Mouse (Mus musculus) lung, embryonic 14.5 days (tissue): ENCODE data around the gene L3hypdh. TPM values are rescaled to one million over a fixed set of nuclear protein-coding genes. Genes with fewer than 3 reads are reported as not detected.

Experiments
- ATAC-seq: fragments of 200-750 bp; cut with Nextera tagmentation; 2 replicates; pipeline ENCODE4 v1.8.0; 2017; ENCODE audit warnings: mild to moderate bottlenecking, moderate TSS enrichment, moderate library complexity; ENCODE audit not compliant: insufficient read depth
- DNase-seq: peaks from one replicate; pipeline ENCODE4 v3.0.0-alpha.2; 2015
- H3K27ac ChIP-seq: fragments of 300-500 bp; sonication (generic); 2 replicates; pipeline ENCODE4 v1.5.1; 2014; ENCODE audit warnings: low read depth, mild to moderate bottlenecking, moderate library complexity
- H3K27me3 ChIP-seq: fragments of 300-500 bp; sonication (generic); 2 replicates; pipeline ENCODE4 v1.6.1; 2014; ENCODE audit warnings: low read length, control low read depth; ENCODE audit not compliant: insufficient read depth
- H3K36me3 ChIP-seq: fragments of 300-500 bp; sonication (generic); 2 replicates; pipeline ENCODE4 v1.6.1; 2014; ENCODE audit warnings: control low read depth; ENCODE audit not compliant: insufficient read depth
- H3K4me1 ChIP-seq: fragments of 300-500 bp; sonication (generic); 2 replicates; pipeline ENCODE4 v1.6.1; 2014; ENCODE audit warnings: antibody characterized with exemption, control low read depth; ENCODE audit not compliant: insufficient read depth
- H3K4me2 ChIP-seq: fragments of 300-500 bp; sonication (generic); 2 replicates; pipeline ENCODE4 v1.6.1; 2014; ENCODE audit warnings: mild to moderate bottlenecking
- H3K4me3 ChIP-seq: fragments of 300-500 bp; sonication (generic); 2 replicates; pipeline ENCODE4 v1.5.1; 2014; ENCODE audit warnings: low read depth, low read length
- H3K9ac ChIP-seq: fragments of 300-500 bp; sonication (generic); 2 replicates; pipeline ENCODE4 v1.6.1; 2014
- H3K9me3 ChIP-seq: fragments of 300-500 bp; sonication (generic); 2 replicates; pipeline ENCODE4 v1.6.1; 2016; ENCODE audit warnings: low read depth, low read length, control low read depth
- CTCF ChIP-seq: IDR thresholded peaks from 2 replicates; pipeline ENCODE4 v1.5.1; 2016; ENCODE audit warnings: antibody characterized with exemption, low read depth
- WGBS: fragments of 180-500 bp; shearing (Covaris S2); extraction: QIAGEN DNeasy Blood & Tissue Kit; methylation state at CpG from one replicate; pipeline ENCODE4 v1.1.7; 2014; 5-methylcytosine and 5-hydroxymethylcytosine counted together
- polyA plus RNA-seq: library from polyadenylated mRNA; unstranded; fragments of >200 nt; fragmentation: Nextera tagmentation; extraction: Ambion mirVana; gene quantifications from 2 replicates; pipeline ENCODE4 v1.2.1, GENCODE M21; 2014

The L3hypdh gene
- polyA plus RNA-seq, 1 experiment from 2014 or later = 25.2 TPM

DNA sequence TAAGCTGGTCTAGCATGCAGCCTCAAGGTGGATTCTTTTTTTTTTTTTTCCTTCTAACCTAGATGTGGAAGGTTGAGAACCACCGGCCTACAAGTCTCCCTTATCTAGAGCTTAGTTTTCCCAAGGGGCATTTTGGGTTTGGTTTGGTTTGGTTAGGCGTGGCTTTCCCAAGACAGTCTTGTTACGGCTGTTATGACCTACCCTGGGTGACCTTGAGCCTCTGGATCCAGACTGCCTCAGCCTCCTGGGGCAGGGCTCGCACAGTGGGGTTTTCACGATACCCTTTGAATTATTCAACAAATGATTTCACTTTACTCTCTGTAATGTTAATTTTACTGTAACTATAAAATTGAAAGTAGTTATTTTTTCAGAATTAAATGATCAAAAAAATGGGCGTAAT lies 17.5 kb upstream of the L3hypdh start:
- DNase-seq (no peak), ATAC-seq (no peak)
- Histone ChIP-seq H3K27ac (no peak overlapping the region), H3K27me3 (no peaks in the 10 kb centered on the region), H3K4me3 (no peak overlapping the region), H3K9ac (no peak overlapping the region), H3K4me2 (no peak overlapping the region), H3K36me3 (peaks cover 5% of the 10 kb centered on the region; the same call in 1 of the 2 replicates), H3K9me3 (no peaks in the 10 kb centered on the region), H3K4me1 (no peaks in the 10 kb centered on the region)
- 81% methylated on average over 6 of the region's 6 CpGs for WGBS
- no peak for TF ChIP-seq CTCF

GRCm38 (mm10) chr12:72096966-72097365 lies 11.7 kb upstream of the L3hypdh start:
- Histone ChIP-seq H3K36me3 (peaks cover 58% of the 10 kb centered on the region), H3K4me3 (no peak overlapping the region), H3K9me3 (no peaks in the 10 kb centered on the region), H3K9ac (no peak overlapping the region), H3K4me2 (no peak overlapping the region), H3K27ac (no peak overlapping the region), H3K4me1 (no peaks in the 10 kb centered on the region), H3K27me3 (no peaks in the 10 kb centered on the region)
- ATAC-seq (no peak), DNase-seq (no peak)
- WGBS = 93% methylated on average over 8 of the region's 8 CpGs
- no peak for TF ChIP-seq CTCF

DNA sequence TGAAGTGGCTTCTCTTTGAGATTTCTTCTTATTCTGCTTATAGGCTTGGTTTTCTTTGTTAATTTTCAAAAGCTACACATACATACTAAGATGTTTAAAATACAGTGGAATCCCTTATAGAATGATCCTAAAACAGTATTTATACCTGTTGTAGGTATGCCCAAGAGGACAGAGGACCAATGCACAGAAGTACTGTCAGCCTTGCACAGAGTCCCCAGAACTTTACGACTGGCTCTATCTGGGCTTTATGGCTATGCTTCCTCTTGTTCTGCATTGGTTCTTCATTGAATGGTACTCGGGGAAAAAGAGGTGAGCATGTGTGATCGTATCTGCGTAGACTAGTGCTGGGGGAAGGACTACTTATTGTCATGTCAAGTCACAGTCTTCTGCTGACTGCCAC lies 4.6 kb upstream of the L3hypdh start:
- Histone ChIP-seq H3K4me2 (no peak overlapping the region), H3K4me1 (peaks cover 5% of the 10 kb centered on the region), H3K27ac (no peak overlapping the region), H3K36me3 (peaks cover 46% of the 10 kb centered on the region), H3K4me3 (no peak overlapping the region), H3K27me3 (no peaks in the 10 kb centered on the region), H3K9me3 (no peaks in the 10 kb centered on the region), H3K9ac (no peak overlapping the region)
- DNase-seq (no peak), ATAC-seq (no peak)
- no peak for TF ChIP-seq CTCF
- WGBS = 92% methylated on average over 4 of the region's 4 CpGs

DNA sequence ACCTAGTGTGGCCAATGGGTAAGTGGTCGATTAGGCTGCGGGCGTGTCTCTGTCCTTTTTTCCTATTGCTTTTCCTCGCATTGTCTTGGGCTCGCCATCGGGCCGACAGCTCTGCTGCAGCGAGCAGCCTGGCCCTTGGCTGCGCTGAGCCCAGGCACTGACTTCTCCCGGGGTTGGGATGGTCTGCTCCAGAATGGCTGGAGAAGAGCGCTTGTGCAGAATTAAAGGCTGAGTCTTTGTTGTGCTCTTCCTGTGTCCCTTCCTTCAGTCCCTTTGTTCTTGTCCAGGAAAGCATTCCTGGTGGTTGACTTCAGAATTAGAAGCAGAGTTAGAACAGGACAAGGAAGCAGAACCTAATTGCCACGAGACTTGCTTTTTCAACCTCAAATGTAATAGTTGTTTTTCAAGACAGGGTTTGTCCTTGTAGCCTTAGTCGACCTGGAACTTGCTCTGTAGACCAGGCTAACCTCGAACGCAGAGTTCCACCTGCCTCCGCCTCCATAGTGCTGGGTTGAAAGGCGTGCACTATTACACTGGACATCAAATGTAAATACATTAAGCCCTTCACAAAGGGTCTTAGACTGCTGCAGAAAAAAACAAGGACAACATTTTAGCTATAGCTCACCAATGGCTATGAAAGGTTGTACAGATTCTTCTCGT lies 1.1 kb upstream of the L3hypdh start:
- no peaks in the 10 kb centered on the region for H3K9me3 ChIP-seq
- H3K27me3 ChIP-seq = no peaks in the 10 kb centered on the region
- no peak for ATAC-seq
- peaks cover 5% of the 10 kb centered on the region for H3K4me1 ChIP-seq
- peak overlapping the region; percentile 74 for H3K9ac ChIP-seq
- 1% methylated on average over 18 of the region's 18 CpGs for WGBS
- no peak for TF ChIP-seq CTCF
- peak overlapping the region; percentile 75 for H3K4me2 ChIP-seq
- H3K27ac ChIP-seq = peak overlapping the region; percentile 95
- DNase-seq = no peak
- peaks cover 11% of the 10 kb centered on the region; the same call in 1 of the 2 replicates for H3K36me3 ChIP-seq
- H3K4me3 ChIP-seq = peak overlapping the region; percentile 64

DNA sequence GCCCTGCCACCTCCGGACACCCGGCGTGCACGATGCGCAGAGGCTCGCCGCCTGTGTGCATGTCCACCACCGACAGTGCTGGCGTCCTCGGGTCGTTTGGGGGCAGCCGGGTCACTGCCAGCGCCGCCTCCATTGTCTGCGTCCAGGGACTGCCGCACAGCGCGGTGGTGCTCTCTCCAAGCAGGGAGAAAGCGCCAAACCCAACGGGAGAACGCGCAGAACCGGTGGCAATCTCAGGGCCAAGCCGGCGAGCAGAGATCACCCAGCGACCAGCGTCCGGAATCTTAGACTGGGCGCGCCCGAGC lies 263 bp downstream of the L3hypdh start:
- Histone ChIP-seq H3K36me3 (no peaks in the 10 kb centered on the region), H3K27me3 (no peaks in the 10 kb centered on the region), H3K4me2 (peak overlapping the region; percentile 89), H3K9ac (peak overlapping the region; percentile 77), H3K4me3 (peak overlapping the region; percentile 64), H3K9me3 (no peaks in the 10 kb centered on the region), H3K27ac (peak overlapping the region; percentile 88), H3K4me1 (peaks cover 5% of the 10 kb centered on the region)
- ATAC-seq (peak; percentile 48; the same call in 1 of the 2 replicates), DNase-seq (no peak)
- no peak for TF ChIP-seq CTCF
- 0% methylated on average over 31 of the region's 31 CpGs for WGBS

DNA sequence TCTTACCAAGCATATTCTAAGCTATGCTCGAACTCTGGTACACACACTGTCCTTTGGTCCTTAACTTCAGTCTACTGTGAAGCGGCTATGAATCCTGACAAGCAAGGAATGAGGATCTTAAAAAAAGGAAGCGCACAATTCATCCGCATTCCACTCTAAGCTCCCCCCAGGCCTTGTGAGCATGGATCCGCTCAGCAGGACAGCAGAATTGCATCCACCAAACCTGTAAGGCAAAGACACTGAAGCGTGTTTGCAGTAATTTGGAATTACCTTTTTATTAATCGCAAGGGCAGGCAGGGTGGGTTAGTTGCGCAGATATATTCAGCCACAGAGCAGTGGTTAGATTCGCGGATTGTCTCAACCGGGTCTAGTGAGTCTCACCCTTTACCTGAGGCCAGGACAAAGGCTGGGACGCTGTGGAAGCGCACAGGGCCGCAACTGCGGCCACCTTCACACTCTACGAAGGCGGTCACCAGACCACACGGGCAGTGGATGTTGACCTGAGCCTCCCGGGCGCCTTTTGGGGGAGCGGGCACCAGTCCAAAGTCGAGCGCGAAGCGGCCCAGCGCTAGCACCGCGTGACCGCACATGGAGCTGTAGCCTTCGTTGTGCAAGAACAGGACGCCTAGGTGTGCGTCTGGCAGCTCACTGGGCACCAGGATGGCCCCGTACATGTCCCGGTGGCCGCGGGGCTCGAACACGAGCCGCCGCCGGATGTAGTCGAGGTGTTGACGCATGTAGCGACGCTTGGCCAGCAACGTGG lies 797 bp downstream of the L3hypdh start:
- Histone ChIP-seq H3K4me3 (peak overlapping the region; percentile 64), H3K27ac (peak overlapping the region; percentile 88), H3K27me3 (no peaks in the 10 kb centered on the region), H3K36me3 (no peaks in the 10 kb centered on the region), H3K9me3 (no peaks in the 10 kb centered on the region), H3K4me1 (peaks cover 5% of the 10 kb centered on the region), H3K9ac (peak overlapping the region; percentile 77), H3K4me2 (peak overlapping the region; percentile 89)
- DNase-seq (peak; percentile 72), ATAC-seq (peak; percentile 14; the same call in 1 of the 2 replicates)
- 2% methylated on average over 46 of the region's 46 CpGs for WGBS
- TF ChIP-seq CTCF = no peak

DNA sequence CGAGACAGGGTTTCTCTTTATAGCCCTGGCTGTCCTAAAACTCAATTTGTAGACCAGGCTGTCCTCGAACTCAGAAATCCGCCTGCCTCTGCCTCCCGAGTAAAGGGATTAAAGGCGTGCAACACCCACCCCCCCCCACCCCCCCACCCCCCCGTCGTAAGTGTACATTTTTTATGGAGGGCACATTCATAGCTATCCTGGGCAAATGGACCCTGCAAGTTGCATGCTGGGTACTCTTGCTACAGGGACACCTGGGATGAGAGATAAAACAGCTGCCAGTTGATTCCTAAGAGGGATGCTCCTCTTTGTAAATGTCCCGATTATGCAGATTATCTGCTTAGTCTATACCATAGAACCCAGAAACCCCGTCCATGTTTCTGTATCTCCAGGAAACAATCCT lies 2.0 kb downstream of the L3hypdh start:
- peak; percentile 6 for DNase-seq
- Histone ChIP-seq H3K27me3 (no peaks in the 10 kb centered on the region), H3K4me2 (peak overlapping the region; percentile 43; the same call in 1 of the 2 replicates), H3K9ac (no peak overlapping the region), H3K4me3 (no peak overlapping the region), H3K9me3 (no peaks in the 10 kb centered on the region), H3K36me3 (no peaks in the 10 kb centered on the region), H3K4me1 (peaks cover 5% of the 10 kb centered on the region), H3K27ac (no peak overlapping the region)
- no peak for ATAC-seq
- 80% methylated on average over 9 of the region's 9 CpGs for WGBS
- no peak for TF ChIP-seq CTCF
